Mouse (Mus musculus) kidney, adult 2 months (tissue): ENCODE measurements around the gene Fam168a. TPM values are rescaled to one million over a fixed set of nuclear protein-coding genes. Genes with fewer than 3 reads are reported as not detected.

Experiments
- DNase-seq: peaks from one replicate; pipeline ENCODE4 v3.0.0; 2021
- H3K27ac ChIP-seq: fragments of 200-500 bp; 2 replicates; pipeline ENCODE4 v1.5.1; 2012; ENCODE audit warnings: low read depth, low read length, control low read depth, inconsistent platforms; ENCODE audit not compliant: insufficient read depth
- H3K27me3 ChIP-seq: fragments of 200-500 bp; replicated peaks from 2 replicates; pipeline ENCODE4 v1.6.1; 2012; ENCODE audit warnings: mild to moderate bottlenecking, moderate library complexity, low read length, inconsistent platforms; ENCODE audit not compliant: control insufficient read depth, insufficient read depth
- H3K36me3 ChIP-seq: fragments of 200-500 bp; 2 replicates; pipeline ENCODE4 v1.6.1; 2012; ENCODE audit warnings: mild to moderate bottlenecking, moderate library complexity, low read length, inconsistent platforms; ENCODE audit not compliant: control insufficient read depth, insufficient read depth
- H3K4me1 ChIP-seq: fragments of 200-500 bp; 2 replicates; pipeline ENCODE4 v1.6.1; 2011; ENCODE audit warnings: low read length; ENCODE audit not compliant: control insufficient read depth, insufficient read depth
- H3K4me3 ChIP-seq: fragments of 200-500 bp; 2 replicates; pipeline ENCODE4 v1.5.1; 2011; ENCODE audit warnings: mild to moderate bottlenecking, low read depth, low read length, control low read depth; ENCODE audit not compliant: insufficient read depth
- CTCF ChIP-seq: fragments of 200-500 bp; conservative IDR thresholded peaks from 2 replicates; pipeline ENCODE4 v1.5.1; 2011; ENCODE audit warnings: low read depth, mild to moderate bottlenecking, control low read depth, low read length, moderate library complexity, mixed read lengths; ENCODE audit not compliant: insufficient read depth, insufficient read length
- POLR2A ChIP-seq: fragments of 200-500 bp; IDR thresholded peaks from one replicate; pipeline ENCODE4 v1.6.1; 2011; ENCODE audit warnings: low read depth, low read length, control low read depth
- WGBS: fragments of 180-500 bp; shearing (Covaris S2); methylation state at CpG from one replicate; pipeline ENCODE4 v1.1.7; 2018; 5-methylcytosine and 5-hydroxymethylcytosine counted together
- polyA plus RNA-seq: library from polyadenylated mRNA; depleted of rRNA; stranded (reverse); fragments of >200 nt; gene quantifications from 2 replicates; pipeline ENCODE4 v1.2.3, GENCODE M21; 2012

Fam168a gene
- polyA plus RNA-seq, 1 experiment = 47.1 TPM

DNA sequence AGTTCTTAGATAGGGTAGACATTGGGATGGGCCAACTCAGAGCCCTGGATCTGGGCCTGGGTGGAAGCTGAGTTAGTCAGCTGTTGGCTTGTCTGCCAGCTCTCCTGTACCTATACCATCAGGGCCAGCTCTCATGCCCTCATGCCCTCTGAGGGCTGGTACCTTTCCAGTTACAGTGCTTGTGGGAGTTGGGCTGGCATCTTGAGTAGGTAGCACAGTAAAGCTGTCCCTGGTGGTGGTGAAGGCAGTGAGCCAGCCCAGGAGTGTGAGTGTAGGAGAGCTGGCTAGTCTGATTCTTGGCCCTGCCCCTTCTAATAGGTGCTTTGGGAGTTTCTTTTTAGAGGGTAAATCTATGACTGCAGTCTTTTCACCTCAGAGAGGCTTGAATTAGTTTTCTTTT, 56.3 kb downstream of the Fam168a start:
- H3K36me3 ChIP-seq = no peaks in the 10 kb centered on the region
- H3K27ac ChIP-seq = no peak overlapping the region
- H3K27me3 ChIP-seq = no peaks in the 10 kb centered on the region
- no peaks in the 10 kb centered on the region for H3K4me1 ChIP-seq
- no peak overlapping the region for H3K4me3 ChIP-seq
- TF ChIP-seq CTCF = no peak
- no peak for TF ChIP-seq POLR2A
- peak; percentile 23 for DNase-seq

GRCm38 (mm10) chr7:100767568-100767967, 61.1 kb downstream of the Fam168a start:
- no peaks in the 10 kb centered on the region for H3K4me1 ChIP-seq
- H3K4me3 ChIP-seq = no peak overlapping the region
- TF ChIP-seq CTCF (no peak), POLR2A (no peak)
- H3K36me3 ChIP-seq = no peaks in the 10 kb centered on the region
- no peak for DNase-seq
- H3K27ac ChIP-seq = no peak overlapping the region
- no peaks in the 10 kb centered on the region for H3K27me3 ChIP-seq
- WGBS = 47% methylated on average over 3 of the region's 3 CpGs

DNA sequence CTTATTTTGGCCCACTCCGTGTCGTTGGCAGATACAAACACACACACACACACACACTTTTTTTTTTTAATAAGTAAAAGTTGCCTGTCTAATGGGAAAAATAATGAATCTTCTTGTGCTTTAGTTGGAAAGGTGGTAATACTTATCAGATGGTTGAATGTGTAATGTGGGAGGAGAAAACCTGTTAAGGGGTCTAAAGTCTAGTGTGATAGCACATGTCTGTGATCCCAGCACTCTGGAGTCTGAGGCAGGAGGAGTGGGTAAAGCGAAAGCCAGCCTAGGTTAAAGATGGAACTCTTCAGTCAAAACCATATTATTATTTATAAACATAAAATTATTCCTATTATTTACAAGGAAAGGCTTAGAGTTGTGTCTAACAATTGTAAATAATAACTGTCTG, 61.6 kb downstream of the Fam168a start:
- Histone ChIP-seq H3K27ac (no peak overlapping the region), H3K27me3 (no peaks in the 10 kb centered on the region), H3K36me3 (no peaks in the 10 kb centered on the region), H3K4me3 (no peak overlapping the region), H3K4me1 (no peaks in the 10 kb centered on the region)
- 83% methylated on average over 3 of the region's 3 CpGs for WGBS
- DNase-seq = no peak
- no peak for TF ChIP-seq POLR2A
- TF ChIP-seq CTCF = no peak

DNA sequence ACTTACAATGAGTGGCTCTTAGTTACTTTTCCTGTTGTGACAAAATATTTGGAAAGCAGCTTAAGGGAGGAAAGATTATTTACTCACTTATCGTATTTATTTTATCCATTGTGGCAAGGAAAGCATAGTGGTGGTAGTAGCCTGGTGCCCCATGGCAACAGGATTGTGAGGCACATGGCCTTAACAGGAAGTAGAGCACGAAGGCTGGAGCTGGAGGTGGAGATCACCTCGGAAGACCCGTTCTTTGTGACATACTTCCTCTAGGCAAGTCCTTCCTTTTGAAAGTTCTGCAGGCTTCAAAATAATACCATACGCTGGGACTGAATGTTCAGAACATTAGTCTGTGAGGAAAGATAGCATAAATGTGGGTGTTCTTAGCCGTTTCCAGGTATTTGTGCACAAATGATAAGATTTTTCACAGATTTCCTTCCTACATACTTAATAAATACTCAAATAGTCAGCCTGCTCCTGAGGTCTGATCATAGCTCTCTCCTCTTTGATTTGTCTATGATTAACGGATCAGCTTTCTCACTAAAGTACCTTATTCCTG, 63.2 kb downstream of the Fam168a start:
- no peak for DNase-seq
- Histone ChIP-seq H3K27me3 (no peaks in the 10 kb centered on the region), H3K36me3 (no peaks in the 10 kb centered on the region), H3K4me1 (no peaks in the 10 kb centered on the region), H3K27ac (no peak overlapping the region), H3K4me3 (no peak overlapping the region)
- 83% methylated on average over 7 of the region's 7 CpGs for WGBS
- TF ChIP-seq CTCF (no peak), POLR2A (no peak)

GRCm38 (mm10) chr7:100770669-100771341, 64.4 kb downstream of the Fam168a start:
- Histone ChIP-seq H3K27ac (no peak overlapping the region), H3K4me1 (no peaks in the 10 kb centered on the region), H3K36me3 (no peaks in the 10 kb centered on the region), H3K4me3 (no peak overlapping the region), H3K27me3 (no peaks in the 10 kb centered on the region)
- TF ChIP-seq POLR2A (no peak), CTCF (no peak)
- no peak for DNase-seq
- WGBS = 91% methylated on average over 2 of the region's 2 CpGs

- no peaks in the 10 kb centered on the region for H3K36me3 ChIP-seq
- H3K27me3 ChIP-seq = no peaks in the 10 kb centered on the region
- no peak overlapping the region for H3K27ac ChIP-seq
- no peak for DNase-seq
- 100% methylated on average over 1 of the region's 1 CpGs for WGBS
- no peak for TF ChIP-seq CTCF
- TF ChIP-seq POLR2A = no peak
- H3K4me1 ChIP-seq = no peaks in the 10 kb centered on the region
- no peak overlapping the region for H3K4me3 ChIP-seq
Observed at GRCm38 (mm10) chr7:100774189-100774588, 67.8 kb downstream of the Fam168a start.

GRCm38 (mm10) chr7:100775810-100776209, 69.4 kb downstream of the Fam168a start:
- WGBS = 94% methylated on average over 1 of the region's 1 CpGs
- Histone ChIP-seq H3K27ac (no peak overlapping the region), H3K4me3 (no peak overlapping the region), H3K36me3 (no peaks in the 10 kb centered on the region), H3K4me1 (no peaks in the 10 kb centered on the region), H3K27me3 (no peaks in the 10 kb centered on the region)
- TF ChIP-seq POLR2A = no peak
- no peak for DNase-seq

DNA sequence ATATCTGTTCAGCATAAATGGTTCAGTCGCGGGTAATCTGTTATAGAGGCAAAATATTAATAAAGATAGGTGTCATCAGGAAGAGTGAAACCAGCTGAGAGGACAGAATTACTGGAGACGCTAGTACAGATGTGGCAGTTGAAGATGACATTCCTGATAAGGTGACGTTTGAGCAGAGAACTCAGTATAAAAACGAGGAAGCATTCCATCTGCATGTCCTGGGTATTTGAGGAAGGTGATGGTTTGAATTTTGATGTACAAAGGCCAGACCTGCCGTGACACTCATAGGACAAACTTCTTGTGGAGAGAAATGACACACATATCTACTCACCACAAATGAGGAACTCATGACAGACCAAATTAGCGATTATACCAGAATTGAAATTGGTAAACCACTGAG, 73.8 kb downstream of the Fam168a start:
- WGBS = 68% methylated on average over 7 of the region's 7 CpGs

More for the DNA sequence above, 73.8 kb downstream of the Fam168a start:
- Histone ChIP-seq H3K27me3 (no peaks in the 10 kb centered on the region), H3K4me1 (0 out of 2 replicates have a peak, but pooled peaks cover 4% of the 10 kb centered on the region), H3K4me3 (no peak overlapping the region), H3K36me3 (no peaks in the 10 kb centered on the region), H3K27ac (no peak overlapping the region)
- no peak for DNase-seq
- no peak for TF ChIP-seq CTCF
- no peak for TF ChIP-seq POLR2A
